Mouse (Mus musculus): ENCODE measurements around the gene Lfng.

GRCm38 (mm10) chr5:140601712-140602111 is 5.4 kb upstream of the Lfng start:
- no peak for TF ChIP-seq CTCF (IDR thresholded peaks at IDR 0.05; ENCODE audit: low read depth, low read length)
- TF ChIP-seq POLR2A (IDR thresholded peaks at IDR 0.05; ENCODE audit: insufficient read depth, low read length) = no peak

All from ES-Bruce4 (cell line).